Mouse (Mus musculus): Measurements from ENCODE around the gene Cass4.

Cass4 gene

DNA sequence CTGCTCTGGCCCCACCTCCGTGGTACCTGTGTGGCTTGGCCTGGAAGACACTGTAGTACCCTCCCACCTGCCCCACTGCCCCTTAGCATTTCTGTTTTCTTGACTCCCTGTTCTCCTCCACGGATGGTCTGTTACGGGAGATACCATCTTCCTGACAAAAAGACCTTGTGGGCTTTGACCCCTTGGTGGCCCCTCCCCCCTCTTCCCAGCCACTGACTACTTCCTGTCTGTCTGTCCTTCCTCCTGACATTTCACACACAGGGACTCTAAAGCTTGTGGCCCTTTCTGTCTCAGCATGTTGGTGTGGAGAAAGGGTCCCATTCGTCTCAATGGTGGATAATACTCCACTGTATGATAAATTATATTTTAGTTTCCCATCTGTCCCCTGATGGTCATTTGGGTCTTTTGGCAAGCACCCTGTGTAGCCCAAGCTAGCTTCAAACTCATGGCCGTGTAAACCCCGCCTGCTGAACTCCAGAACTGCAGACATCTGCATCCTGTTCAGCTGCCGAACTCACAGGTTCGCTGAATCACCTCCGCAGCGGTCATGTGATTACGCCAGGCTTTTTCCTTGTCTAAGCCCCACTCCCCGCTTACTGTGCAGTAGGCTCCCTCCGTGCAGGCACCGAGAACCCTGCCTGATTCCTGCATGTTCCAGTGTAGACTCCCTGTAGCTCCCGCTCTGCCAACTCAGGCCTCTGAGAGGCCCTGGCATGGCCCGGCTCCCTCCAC lies 88.2 kb downstream of the Cass4 start:
- DNase-seq (ENCODE audit: low read depth, low spot score) = no peak
